Mouse (Mus musculus) adrenal gland, postnatal 25 days (tissue): ENCODE data around the gene Rad21l. TPM values are rescaled to one million over a fixed set of nuclear protein-coding genes. Genes with fewer than 3 reads are reported as not detected.
"Not testable (repeated sequence)": the region's sequence is repeated elsewhere in the genome, so short reads cannot be mapped to it uniquely, and the experiment has no call there.

Experiments used
- DNase-seq: peaks from one replicate; pipeline ENCODE4 v3.0.0; 2021; ENCODE audit warnings: mixed read lengths
- total RNA-seq: library from RNA; stranded (reverse); gene quantifications from 2 replicates; pipeline ENCODE4 v1.2.3, GENCODE M21; 2021

The Rad21l gene
- total RNA-seq, 1 experiment from 2014 or later, result 0.18 TPM

DNA sequence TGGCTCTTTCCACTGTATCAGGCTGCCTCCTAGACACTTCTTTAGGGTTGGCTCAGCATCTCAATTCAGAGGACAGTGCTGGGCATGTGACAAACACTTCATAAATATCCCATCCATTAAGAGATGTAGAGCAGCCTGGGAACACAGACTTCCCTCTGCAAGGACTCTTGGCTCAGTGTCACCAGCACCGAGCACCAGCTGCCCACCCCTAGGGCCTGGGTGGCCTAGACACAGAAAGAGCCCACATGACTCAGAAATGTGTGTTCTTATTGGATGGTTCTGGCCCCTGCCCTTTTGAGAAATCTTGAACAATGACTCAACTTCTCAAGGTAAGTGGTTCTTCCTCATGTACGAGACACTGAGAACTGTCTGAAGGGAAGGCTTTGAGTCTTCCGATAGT lies 40.3 kb downstream of the Rad21l start:
- no peak for DNase-seq

DNA sequence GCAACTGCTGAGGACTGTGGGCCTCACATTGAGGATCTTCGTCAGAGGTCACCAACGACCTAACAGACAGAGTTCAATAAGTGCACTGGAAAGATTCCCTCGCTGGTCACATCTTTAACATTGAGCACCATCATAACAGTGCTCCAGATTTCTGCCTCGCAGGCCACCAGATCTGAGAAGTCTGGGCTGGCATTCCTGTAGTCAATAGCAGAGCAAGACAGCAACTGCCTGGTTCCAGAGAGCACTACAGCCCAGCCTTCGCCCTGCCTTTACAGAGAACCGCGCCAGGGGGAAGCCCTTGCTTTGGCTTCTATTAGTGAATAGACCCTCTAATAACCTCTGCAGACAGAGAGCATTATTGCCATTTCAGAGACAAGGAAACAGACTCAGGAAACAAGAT lies 42.0 kb downstream of the Rad21l start:
- no peak for DNase-seq

GRCm38 (mm10) chr2:151623776-151624175 lies 44.6 kb downstream of the Rad21l start:
- no peak for DNase-seq

DNA sequence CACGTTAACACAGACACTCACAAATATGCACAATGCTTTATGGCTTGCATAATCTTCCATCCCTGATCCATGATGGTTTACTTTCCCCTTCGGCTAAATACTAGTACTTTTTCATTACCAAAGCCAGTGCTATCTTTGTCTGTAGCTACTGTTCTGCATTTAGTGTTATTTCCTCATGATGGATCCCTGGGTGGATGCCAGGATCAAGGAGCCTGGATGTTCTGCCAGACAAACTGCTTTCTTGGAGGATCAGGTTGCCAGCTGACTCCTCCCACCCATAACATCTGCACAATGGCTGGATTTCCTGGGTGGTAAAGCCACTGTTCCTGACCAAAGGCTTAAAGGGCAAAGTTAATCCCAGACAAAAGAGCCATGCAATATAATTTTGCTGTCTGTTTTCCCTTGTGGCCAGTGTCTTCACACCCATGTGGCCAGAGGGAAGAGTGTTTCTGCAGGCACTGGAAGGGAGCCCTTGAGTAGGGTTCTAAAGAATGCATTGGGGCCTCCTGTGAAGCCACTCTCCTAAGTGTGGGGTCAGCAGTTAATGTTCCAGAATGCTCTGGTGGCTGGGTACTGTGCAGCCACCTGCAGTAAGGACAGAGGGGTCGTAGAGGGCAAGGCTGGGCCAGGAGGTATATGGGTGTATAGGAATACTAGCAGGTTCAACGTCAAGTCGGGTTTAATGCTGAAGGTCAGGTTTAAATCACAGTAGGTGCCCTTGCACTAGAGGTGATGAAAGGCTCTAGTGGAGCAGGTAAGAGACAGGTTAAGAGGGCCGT lies 51.6 kb downstream of the Rad21l start:
- DNase-seq, result no peak

GRCm38 (mm10) chr2:151615779-151616178 lies 52.6 kb downstream of the Rad21l start:
- not testable (repeated sequence) for DNase-seq

DNA sequence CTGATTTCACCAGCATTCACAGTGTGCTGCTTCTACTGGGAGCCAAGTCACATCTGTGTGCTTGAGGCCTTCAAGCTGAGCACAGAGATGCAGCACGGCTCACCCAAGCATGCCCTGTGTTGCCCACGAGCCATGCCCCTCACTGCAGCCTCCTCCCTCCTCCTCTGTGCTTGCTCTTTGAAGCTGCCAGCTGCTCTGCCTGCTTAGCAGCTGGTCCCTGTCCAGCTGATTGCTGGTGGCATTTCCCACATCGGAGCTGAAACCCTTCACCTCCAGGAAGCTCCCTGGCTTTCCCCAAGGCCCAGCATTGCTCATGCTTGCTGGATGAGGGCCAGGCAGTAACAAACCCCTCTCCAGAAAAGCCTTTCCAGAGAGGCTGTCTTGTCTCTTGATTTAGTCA lies 58.4 kb downstream of the Rad21l start:
- peak; percentile 52 for DNase-seq

- no peak for DNase-seq
These were observed 59.9 kb downstream of the Rad21l start for GRCm38 (mm10) chr2:151608435-151608834.

DNA sequence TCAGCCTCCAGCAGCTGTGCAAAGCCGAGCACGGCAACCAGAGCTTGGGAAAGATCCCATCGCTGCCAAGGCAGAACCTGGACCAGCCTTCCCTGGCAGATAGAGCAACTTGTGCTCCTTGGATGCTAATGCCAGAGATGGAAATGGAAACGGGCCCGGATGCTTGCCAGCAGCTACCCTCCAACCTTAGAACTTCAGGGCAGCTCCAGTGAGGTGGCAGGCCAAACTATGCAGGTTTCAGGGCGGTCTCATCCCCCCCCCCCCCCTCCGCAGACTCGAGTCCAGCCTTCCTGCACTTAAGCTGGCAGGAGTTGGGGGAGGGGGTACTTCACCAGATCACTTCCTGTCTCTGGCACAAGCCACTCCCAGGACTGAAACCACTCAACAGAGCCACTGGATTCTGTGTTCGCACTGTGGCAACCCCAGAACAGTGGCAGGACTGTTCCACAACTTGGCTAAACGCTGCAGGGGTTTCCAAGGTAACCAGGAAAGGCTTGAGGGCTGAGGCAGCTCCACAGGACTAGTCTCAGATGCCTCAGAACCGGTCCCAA lies 62.8 kb downstream of the Rad21l start:
- DNase-seq, result no peak

GRCm38 (mm10) chr2:151603630-151604029 lies 64.7 kb downstream of the Rad21l start:
- DNase-seq, result no peak

- no peak for DNase-seq
These were observed 66.2 kb downstream of the Rad21l start for GRCm38 (mm10) chr2:151602106-151602505.

- no peak for DNase-seq
These were observed 70.3 kb downstream of the Rad21l start for GRCm38 (mm10) chr2:151598068-151598467.

Other genes with a start within 250 kb of the Rad21l start
- gene 4921509C19Rik, start 192.4 kb downstream of the Rad21l start, total RNA-seq, result not detected in 2 replicates
- gene Nsfl1c, start 174.4 kb downstream of the Rad21l start, total RNA-seq, result 146 and 159 TPM in 2 replicates
- gene Fkbp1a, start 126.0 kb downstream of the Rad21l start, total RNA-seq, result 233 and 267 TPM in 2 replicates
- gene Sdcbp2, start 95.9 kb downstream of the Rad21l start, total RNA-seq, result 1.1 and 1.3 TPM in 2 replicates
- gene Snph, start 35.9 kb downstream of the Rad21l start, total RNA-seq, result 10.8 and 12.7 TPM in 2 replicates
- 0.90 and 1.4 TPM in 2 replicates for gene Tmem74b, start 33.5 kb upstream of the Rad21l start, total RNA-seq
- 35.7 and 41.0 TPM in 2 replicates for gene Psmf1, start 75.7 kb upstream of the Rad21l start, total RNA-seq
- 0.24 TPM in 1 of 2 replicates, not detected in the other for gene Rspo4, start 174.4 kb upstream of the Rad21l start, total RNA-seq
- not detected in 2 replicates for gene Angpt4, start 242.7 kb upstream of the Rad21l start, total RNA-seq